Mouse (Mus musculus) olfactory bulb, adult 2 months (tissue): ENCODE data around the gene Pla2g16.

Experiments
- CTCF ChIP-seq: fragments of 200-500 bp; IDR thresholded peaks from 2 replicates; pipeline ENCODE4 v1.5.1; 2012; ENCODE audit warnings: low read depth, mild to moderate bottlenecking, low read length, moderate library complexity; ENCODE audit not compliant: insufficient read depth
- POLR2A ChIP-seq: fragments of 200-500 bp; IDR thresholded peaks from 2 replicates; pipeline ENCODE4 v1.6.1; 2012; ENCODE audit warnings: mild to moderate bottlenecking, low read depth, low read length, moderate library complexity; ENCODE audit not compliant: insufficient read depth

- no peak for TF ChIP-seq POLR2A
- TF ChIP-seq CTCF, result no peak
Measured at GRCm38 (mm10) chr19:7606801-7607689, 49.8 kb downstream of the Pla2g16 start, which contains the start of gene Lgals12.
